Mouse (Mus musculus): ENCODE results near the gene Srgap1.

Gene Srgap1

GRCm38 (mm10) chr10:121961121-121961893 lies 85.8 kb downstream of the Srgap1 start:
- no peak for DNase-seq

GRCm38 (mm10) chr10:121958741-121959140 lies 88.4 kb downstream of the Srgap1 start:
- peak; percentile 5 for DNase-seq

- DNase-seq: peak; percentile 29
These were observed 90.6 kb downstream of the Srgap1 start for GRCm38 (mm10) chr10:121956505-121956904.

- no peak for DNase-seq
These were observed 91.4 kb downstream of the Srgap1 start for GRCm38 (mm10) chr10:121955730-121956129.

GRCm38 (mm10) chr10:121954877-121955276 lies 92.2 kb downstream of the Srgap1 start:
- DNase-seq: no peak

- DNase-seq: no peak
These were observed 94.1 kb downstream of the Srgap1 start for GRCm38 (mm10) chr10:121953041-121953440.

- DNase-seq: peak; percentile 72
These were observed 100.9 kb downstream of the Srgap1 start for GRCm38 (mm10) chr10:121946173-121946572.

GRCm38 (mm10) chr10:121931909-121932308 lies 115.2 kb downstream of the Srgap1 start:
- DNase-seq: no peak

- no peak for DNase-seq
These were observed 121.0 kb downstream of the Srgap1 start for GRCm38 (mm10) chr10:121926094-121926493.

- DNase-seq: no peak
These were observed 128.1 kb downstream of the Srgap1 start for GRCm38 (mm10) chr10:121919016-121919415.

- no peak for DNase-seq
These were observed 128.5 kb downstream of the Srgap1 start for GRCm38 (mm10) chr10:121918579-121918978.

- DNase-seq: no peak
These were observed 131.6 kb downstream of the Srgap1 start for GRCm38 (mm10) chr10:121915530-121915929.

GRCm38 (mm10) chr10:121904137-121904536 lies 143.0 kb downstream of the Srgap1 start:
- DNase-seq: no peak

- no peak for DNase-seq
These were observed 144.5 kb downstream of the Srgap1 start for GRCm38 (mm10) chr10:121902651-121903050.

- no peak for DNase-seq
These were observed 146.3 kb downstream of the Srgap1 start for GRCm38 (mm10) chr10:121900772-121901171.

GRCm38 (mm10) chr10:121899706-121900105 lies 147.4 kb downstream of the Srgap1 start:
- DNase-seq: no peak

- no peak for DNase-seq
These were observed 149.2 kb downstream of the Srgap1 start for GRCm38 (mm10) chr10:121897835-121898370.

- no peak for DNase-seq
These were observed 155.6 kb downstream of the Srgap1 start for GRCm38 (mm10) chr10:121891390-121892067.

- no peak for DNase-seq
These were observed 157.1 kb downstream of the Srgap1 start for GRCm38 (mm10) chr10:121890061-121890460.

- peak; percentile 56 for DNase-seq
These were observed 160.3 kb downstream of the Srgap1 start for GRCm38 (mm10) chr10:121886805-121887204.

GRCm38 (mm10) chr10:121885512-121886218 lies 161.4 kb downstream of the Srgap1 start:
- DNase-seq: no peak

- DNase-seq: no peak
These were observed 164.7 kb downstream of the Srgap1 start for GRCm38 (mm10) chr10:121882461-121882860.

- no peak for DNase-seq
These were observed 168.3 kb downstream of the Srgap1 start for GRCm38 (mm10) chr10:121878855-121879254.

All from right cerebral cortex, adult 18-20 months (tissue).